Mouse (Mus musculus): ENCODE results near the gene Sf3a3.
"Not testable (repeated sequence)": the region's sequence is repeated elsewhere in the genome, so short reads cannot be mapped to it uniquely, and the experiment has no call there.

Sf3a3 gene

GRCm38 (mm10) chr4:124699791-124700190, 14.8 kb upstream of the Sf3a3 start:
- no peak for DNase-seq (ENCODE audit: extremely low spot score, low spot score)

- peak; percentile 83 for DNase-seq (ENCODE audit: extremely low spot score, low spot score)
These were observed 14.2 kb upstream of the Sf3a3 start, which contains the start of gene Fhl3 for GRCm38 (mm10) chr4:124700248-124700971. TSS of gene Fhl3 (plus strand) at chr4:124700701.

GRCm38 (mm10) chr4:124701052-124701845, 13.3 kb upstream of the Sf3a3 start:
- peak; percentile 57 for DNase-seq (ENCODE audit: extremely low spot score, low spot score)

GRCm38 (mm10) chr4:124701916-124702315, 12.7 kb upstream of the Sf3a3 start:
- DNase-seq (ENCODE audit: extremely low spot score, low spot score): no peak

- no peak for DNase-seq (ENCODE audit: extremely low spot score, low spot score)
These were observed 11.2 kb upstream of the Sf3a3 start for GRCm38 (mm10) chr4:124703406-124703805.

GRCm38 (mm10) chr4:124703881-124704796, 10.4 kb upstream of the Sf3a3 start:
- DNase-seq (ENCODE audit: extremely low spot score, low spot score): no peak

GRCm38 (mm10) chr4:124704797-124705474, 9.6 kb upstream of the Sf3a3 start:
- peak; percentile 51 for DNase-seq (ENCODE audit: extremely low spot score, low spot score)

GRCm38 (mm10) chr4:124705661-124706269, 8.8 kb upstream of the Sf3a3 start:
- DNase-seq (ENCODE audit: extremely low spot score, low spot score): no peak

- not testable (repeated sequence) for DNase-seq (ENCODE audit: extremely low spot score, low spot score)
These were observed 7.0 kb upstream of the Sf3a3 start for GRCm38 (mm10) chr4:124707381-124708199.

GRCm38 (mm10) chr4:124708200-124708517, 6.4 kb upstream of the Sf3a3 start:
- not testable (repeated sequence) for DNase-seq (ENCODE audit: extremely low spot score, low spot score)

- DNase-seq (ENCODE audit: extremely low spot score, low spot score): peak; percentile 91
These were observed 5.8 kb upstream of the Sf3a3 start for GRCm38 (mm10) chr4:124708518-124709477.

- DNase-seq (ENCODE audit: extremely low spot score, low spot score): peak; percentile 63
These were observed 4.6 kb upstream of the Sf3a3 start for GRCm38 (mm10) chr4:124709961-124710446.

GRCm38 (mm10) chr4:124710776-124711291, 3.7 kb upstream of the Sf3a3 start:
- peak; percentile 49 for DNase-seq (ENCODE audit: extremely low spot score, low spot score)

GRCm38 (mm10) chr4:124712618-124713017, 2.0 kb upstream of the Sf3a3 start:
- DNase-seq (ENCODE audit: extremely low spot score, low spot score): no peak

- DNase-seq (ENCODE audit: extremely low spot score, low spot score): not testable (repeated sequence)
These were observed 726 bp upstream of the Sf3a3 start for GRCm38 (mm10) chr4:124713850-124714249.

GRCm38 (mm10) chr4:124719101-124719500, 4.5 kb downstream of the Sf3a3 start:
- DNase-seq (ENCODE audit: extremely low spot score, low spot score): no peak

- DNase-seq (ENCODE audit: extremely low spot score, low spot score): no peak
These were observed 11.5 kb downstream of the Sf3a3 start for GRCm38 (mm10) chr4:124726121-124726520.

GRCm38 (mm10) chr4:124736952-124737351, 22.4 kb downstream of the Sf3a3 start:
- DNase-seq (ENCODE audit: extremely low spot score, low spot score): no peak

All from neural tube, embryonic 10.5 days (tissue).